Mouse (Mus musculus) stomach, embryonic 15.5 days (tissue): ENCODE measurements around the gene Cdh18. TPM values are rescaled to one million over a fixed set of nuclear protein-coding genes. Genes with fewer than 3 reads are reported as not detected.
"Not testable (repeated sequence)": the region's sequence is repeated elsewhere in the genome, so short reads cannot be mapped to it uniquely, and the experiment has no call there.

Source experiments
- ATAC-seq: fragments of 200-750 bp; cut with Nextera tagmentation; 2 replicates; pipeline ENCODE4 v1.8.0; 2017; ENCODE audit warnings: low read depth, moderate number of reproducible peaks, moderate TSS enrichment; ENCODE audit not compliant: insufficient read depth, low FRiP score
- H3K27ac ChIP-seq: fragments of 300-500 bp; sonication (generic); 2 replicates; pipeline ENCODE4 v1.5.1; 2015; ENCODE audit warnings: mild to moderate bottlenecking, inconsistent platforms
- H3K27me3 ChIP-seq: fragments of 300-500 bp; sonication (generic); replicated peaks from 2 replicates; pipeline ENCODE4 v1.6.1; 2015; ENCODE audit warnings: inconsistent platforms
- H3K36me3 ChIP-seq: fragments of 300-500 bp; sonication (generic); 2 replicates; pipeline ENCODE4 v1.6.1; 2015; ENCODE audit warnings: inconsistent platforms
- H3K4me1 ChIP-seq: fragments of 300-500 bp; sonication (generic); 2 replicates; pipeline ENCODE4 v1.6.1; 2015; ENCODE audit warnings: inconsistent platforms
- H3K4me2 ChIP-seq: fragments of 300-500 bp; sonication (generic); 2 replicates; pipeline ENCODE4 v1.6.1; 2015; ENCODE audit warnings: mild to moderate bottlenecking, inconsistent platforms
- H3K4me3 ChIP-seq: fragments of 300-500 bp; sonication (generic); replicated peaks from 2 replicates; pipeline ENCODE4 v1.5.1; 2015; ENCODE audit warnings: inconsistent platforms
- H3K9ac ChIP-seq: fragments of 300-500 bp; sonication (generic); 2 replicates; pipeline ENCODE4 v1.6.1; 2015; ENCODE audit warnings: inconsistent platforms
- H3K9me3 ChIP-seq: fragments of 300-500 bp; sonication (generic); 2 replicates; pipeline ENCODE4 v1.6.1; 2016; ENCODE audit warnings: inconsistent platforms
- whole genome bisulfite sequencing: fragments of 180-500 bp; shearing (Covaris S2); methylation state at CpG from one replicate; pipeline ENCODE4 v1.1.7; 2015; 5-methylcytosine and 5-hydroxymethylcytosine counted together
- polyA plus RNA-seq: library from polyadenylated mRNA; unstranded; fragments of >200 nt; fragmentation: Nextera tagmentation; extraction: Ambion mirVana; gene quantifications from 2 replicates; pipeline ENCODE4 v1.2.1, GENCODE M21; 2015

The Cdh18 gene
- polyA plus RNA-seq, 1 experiment from 2014 or later: 1.8 TPM

DNA sequence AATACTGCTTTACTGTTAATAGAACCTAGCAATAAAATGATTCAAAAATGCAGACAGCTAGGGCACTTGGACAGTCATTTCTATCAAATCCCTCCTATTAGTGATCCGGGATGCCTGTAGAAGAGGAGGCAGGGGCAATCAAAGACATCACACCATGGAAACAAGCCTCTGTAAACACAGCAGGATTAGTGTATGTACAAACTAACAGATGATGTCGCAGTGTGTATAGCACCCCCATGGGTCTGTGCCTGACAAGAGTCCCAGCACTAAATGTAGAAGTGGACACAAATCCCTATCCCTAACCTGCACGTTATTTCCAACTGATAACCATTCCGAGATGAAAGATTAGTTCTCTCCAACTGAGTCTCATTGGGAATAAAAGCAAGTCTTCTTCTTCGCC lies 547.8 kb downstream of the Cdh18 start:
- WGBS: 72% methylated on average over 5 of the region's 5 CpGs
- no peaks in the 10 kb centered on the region for H3K9me3 ChIP-seq
- H3K4me2 ChIP-seq: no peak overlapping the region
- no peak for ATAC-seq
- H3K36me3 ChIP-seq: no peaks in the 10 kb centered on the region
- no peak overlapping the region for H3K27ac ChIP-seq
- H3K9ac ChIP-seq: no peak overlapping the region
- H3K4me1 ChIP-seq: no peaks in the 10 kb centered on the region
- H3K27me3 ChIP-seq: no peaks in the 10 kb centered on the region
- no peak overlapping the region for H3K4me3 ChIP-seq

DNA sequence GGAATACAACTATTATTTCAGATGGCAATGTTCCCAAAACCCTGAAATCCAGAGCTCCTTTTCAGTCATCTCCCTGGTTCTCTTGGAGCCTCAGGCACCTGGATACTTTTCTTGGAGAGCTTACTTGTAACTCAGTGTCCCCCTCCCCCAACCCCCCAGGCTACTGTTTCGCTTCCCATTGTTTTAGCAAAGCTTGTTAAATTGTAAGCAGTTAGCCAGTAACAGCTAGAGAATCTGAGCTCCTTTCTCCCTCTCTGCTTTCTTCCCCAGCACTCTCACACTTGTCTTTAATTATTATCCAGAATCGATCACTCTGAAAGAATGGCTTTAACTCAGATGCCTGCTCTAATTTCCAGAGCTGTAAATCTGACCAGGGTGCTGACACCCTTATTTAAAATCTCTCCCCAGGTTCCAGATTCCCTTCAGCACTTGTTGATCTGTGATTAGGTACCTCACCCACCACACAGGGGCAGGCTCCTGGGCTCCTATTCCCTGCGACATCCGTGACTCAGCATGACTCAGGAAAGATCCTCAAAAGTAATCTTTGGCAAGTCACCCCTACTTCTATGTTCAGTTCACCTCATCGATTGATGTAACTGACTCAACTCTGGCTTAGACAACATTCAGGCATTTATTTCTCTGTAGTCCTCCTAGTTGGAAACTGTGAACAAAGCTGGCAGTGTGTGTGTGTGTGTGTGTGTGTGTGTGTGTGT lies 556.0 kb downstream of the Cdh18 start:
- ATAC-seq: no peak

DNA sequence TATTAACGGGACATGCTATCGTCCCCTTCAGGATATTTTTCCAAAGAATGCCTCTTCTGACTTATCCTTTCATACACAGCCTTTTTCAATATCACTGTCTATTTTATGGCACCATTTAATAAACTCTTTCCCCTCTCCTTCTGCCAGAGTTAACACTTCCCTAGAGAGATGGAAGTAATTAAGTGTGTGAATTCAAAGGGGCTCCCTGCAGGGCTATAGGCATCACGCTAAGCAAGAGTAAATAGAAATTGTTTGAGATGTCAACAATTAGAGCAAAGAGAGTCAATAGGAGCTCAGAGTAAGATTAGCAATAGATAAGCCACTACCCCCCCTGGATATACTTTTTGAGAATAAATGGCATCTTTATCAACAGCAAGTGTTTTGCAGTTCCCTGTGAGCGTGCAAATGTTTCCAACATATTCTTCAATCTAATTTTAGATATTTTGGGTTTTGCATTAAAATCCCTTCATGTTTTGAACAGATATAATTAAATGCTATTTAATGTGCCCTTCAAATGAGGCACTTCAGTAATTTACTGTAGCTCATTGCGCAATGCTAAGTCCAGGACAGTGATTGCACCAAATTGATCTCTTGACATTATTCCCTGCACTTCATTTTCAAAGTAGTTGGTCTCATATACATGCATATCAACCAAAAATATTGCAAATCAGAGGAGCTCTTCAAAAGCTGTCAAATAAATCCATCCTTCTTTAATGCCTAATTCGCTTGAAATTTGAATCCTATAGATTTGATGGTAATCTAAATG lies 586.3 kb downstream of the Cdh18 start:
- Histone ChIP-seq H3K27me3 (no peaks in the 10 kb centered on the region), H3K9me3 (no peaks in the 10 kb centered on the region), H3K4me3 (no peak overlapping the region), H3K9ac (no peak overlapping the region), H3K36me3 (no peaks in the 10 kb centered on the region), H3K27ac (no peak overlapping the region), H3K4me1 (no peaks in the 10 kb centered on the region), H3K4me2 (no peak overlapping the region)
- 67% methylated on average over 6 of the region's 6 CpGs for WGBS
- ATAC-seq: no peak

More for the DNA sequence above, 556.0 kb downstream of the Cdh18 start:
- Histone ChIP-seq H3K9me3 (no peaks in the 10 kb centered on the region), H3K27me3 (no peaks in the 10 kb centered on the region), H3K4me2 (no peak overlapping the region), H3K4me1 (no peaks in the 10 kb centered on the region), H3K36me3 (no peaks in the 10 kb centered on the region), H3K27ac (no peak overlapping the region), H3K9ac (no peak overlapping the region), H3K4me3 (no peak overlapping the region)
- WGBS: 44% methylated on average over 5 of the region's 5 CpGs

- Histone ChIP-seq H3K9ac (no peak overlapping the region), H3K4me3 (no peak overlapping the region), H3K27me3 (no peaks in the 10 kb centered on the region), H3K4me1 (no peaks in the 10 kb centered on the region), H3K9me3 (no peaks in the 10 kb centered on the region), H3K4me2 (no peak overlapping the region), H3K36me3 (no peaks in the 10 kb centered on the region), H3K27ac (no peak overlapping the region)
- WGBS: 85% methylated on average over 3 of the region's 3 CpGs
- ATAC-seq: no peak
Observed at GRCm38 (mm10) chr15:23136971-23137370, 588.1 kb downstream of the Cdh18 start.

DNA sequence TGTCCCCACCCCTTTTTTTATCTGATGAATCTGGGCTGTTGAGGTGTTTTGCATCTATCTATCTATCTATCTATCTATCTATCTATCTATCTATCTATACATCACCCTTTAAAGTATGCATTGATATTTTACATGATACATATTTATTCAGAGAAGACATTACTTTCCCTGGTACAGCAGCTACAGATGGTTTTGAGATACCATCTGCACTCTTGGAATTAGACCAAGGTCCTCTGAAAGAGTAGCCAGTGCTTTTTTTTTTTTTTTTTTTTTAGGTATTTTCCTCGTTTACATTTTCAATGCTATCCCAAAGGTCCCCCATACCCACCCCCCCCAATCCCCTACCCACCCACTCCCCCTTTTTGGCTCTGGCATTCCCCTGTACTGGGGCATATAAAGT lies 594.1 kb downstream of the Cdh18 start:
- not testable (repeated sequence) for H3K9ac ChIP-seq, ATAC-seq, H3K4me1 ChIP-seq, H3K36me3 ChIP-seq, H3K4me3 ChIP-seq, H3K27ac ChIP-seq, H3K27me3 ChIP-seq, H3K4me2 ChIP-seq, H3K9me3 ChIP-seq
- 40% methylated on average over 1 of the region's 1 CpGs for WGBS

GRCm38 (mm10) chr15:23155883-23156282 lies 607.1 kb downstream of the Cdh18 start:
- H3K36me3 ChIP-seq: no peaks in the 10 kb centered on the region
- ATAC-seq: no peak
- no peak overlapping the region for H3K4me3 ChIP-seq
- WGBS: 96% methylated on average over 2 of the region's 2 CpGs
- no peak overlapping the region for H3K9ac ChIP-seq
- no peaks in the 10 kb centered on the region for H3K27me3 ChIP-seq
- H3K9me3 ChIP-seq: no peaks in the 10 kb centered on the region
- H3K27ac ChIP-seq: no peak overlapping the region
- H3K4me1 ChIP-seq: no peaks in the 10 kb centered on the region
- H3K4me2 ChIP-seq: no peak overlapping the region

DNA sequence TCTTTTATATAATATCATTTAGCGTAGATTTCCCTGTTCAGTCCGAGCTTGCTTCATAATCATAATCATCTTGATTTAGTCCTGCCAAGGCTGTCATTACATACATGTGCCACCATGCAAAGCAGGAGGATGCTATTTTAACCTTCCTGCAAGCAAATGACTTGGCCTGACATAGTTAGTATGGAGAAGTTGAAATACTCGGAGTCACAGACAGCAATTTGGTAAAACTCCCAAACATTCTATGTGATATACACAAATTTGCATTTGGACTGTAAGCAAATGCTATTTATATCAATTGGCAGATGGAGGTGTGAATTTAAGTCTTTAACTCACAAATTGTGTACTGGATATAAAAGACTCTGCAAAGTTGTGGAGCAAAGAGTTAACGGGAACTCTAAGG lies 616.0 kb downstream of the Cdh18 start:
- Histone ChIP-seq H3K27ac (no peak overlapping the region), H3K4me1 (no peaks in the 10 kb centered on the region), H3K9ac (no peak overlapping the region), H3K27me3 (no peaks in the 10 kb centered on the region), H3K36me3 (no peaks in the 10 kb centered on the region), H3K9me3 (no peaks in the 10 kb centered on the region), H3K4me2 (no peak overlapping the region), H3K4me3 (no peak overlapping the region)
- ATAC-seq: no peak
- 77% methylated on average over 4 of the region's 4 CpGs for WGBS

- Histone ChIP-seq H3K27ac (no peak overlapping the region), H3K4me1 (no peaks in the 10 kb centered on the region), H3K4me2 (no peak overlapping the region), H3K36me3 (no peaks in the 10 kb centered on the region), H3K9me3 (no peaks in the 10 kb centered on the region), H3K4me3 (no peak overlapping the region), H3K27me3 (no peaks in the 10 kb centered on the region), H3K9ac (no peak overlapping the region)
- no peak for ATAC-seq
- 44% methylated on average over 5 of the region's 5 CpGs for WGBS
Observed at GRCm38 (mm10) chr15:23174623-23175022, 625.8 kb downstream of the Cdh18 start.

- H3K27me3 ChIP-seq: no peaks in the 10 kb centered on the region
- H3K36me3 ChIP-seq: no peaks in the 10 kb centered on the region
- ATAC-seq: no peak
- H3K4me2 ChIP-seq: no peak overlapping the region
- H3K4me1 ChIP-seq: no peaks in the 10 kb centered on the region
- H3K27ac ChIP-seq: no peak overlapping the region
- no peak overlapping the region for H3K4me3 ChIP-seq
- no peaks in the 10 kb centered on the region for H3K9me3 ChIP-seq
- WGBS: 82% methylated on average over 3 of the region's 3 CpGs
- no peak overlapping the region for H3K9ac ChIP-seq
Observed at GRCm38 (mm10) chr15:23212068-23212467, 663.2 kb downstream of the Cdh18 start.

DNA sequence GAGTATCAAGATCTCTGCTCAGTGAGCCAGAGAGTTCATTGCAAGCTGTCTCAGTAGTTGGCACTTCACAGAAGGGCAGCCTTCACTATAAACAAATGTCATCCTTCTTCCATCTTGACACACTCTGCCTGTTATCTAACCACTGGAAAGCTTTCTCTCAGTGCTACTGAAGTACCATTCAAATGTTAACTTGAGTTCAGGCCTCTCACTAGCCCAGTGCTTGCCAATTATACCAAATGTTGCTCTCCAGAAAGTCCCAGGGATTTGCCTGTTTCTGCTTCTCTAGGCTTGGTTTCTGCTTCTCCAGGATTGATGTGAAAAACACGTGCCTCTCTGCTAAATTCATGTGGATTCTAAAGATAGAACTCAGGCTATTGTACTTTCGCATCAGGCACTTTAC lies 681.8 kb downstream of the Cdh18 start:
- Histone ChIP-seq H3K4me2 (no peak overlapping the region), H3K27ac (no peak overlapping the region), H3K27me3 (no peaks in the 10 kb centered on the region), H3K9me3 (no peaks in the 10 kb centered on the region), H3K9ac (no peak overlapping the region), H3K4me1 (no peaks in the 10 kb centered on the region), H3K36me3 (no peaks in the 10 kb centered on the region), H3K4me3 (no peak overlapping the region)
- ATAC-seq: no peak
- 49% methylated on average over 2 of the region's 2 CpGs for WGBS

- no peak overlapping the region for H3K9ac ChIP-seq
- no peak overlapping the region for H3K4me2 ChIP-seq
- H3K9me3 ChIP-seq: no peaks in the 10 kb centered on the region
- H3K4me3 ChIP-seq: no peak overlapping the region
- 60% methylated on average over 5 of the region's 5 CpGs for WGBS
- H3K4me1 ChIP-seq: no peaks in the 10 kb centered on the region
- no peak for ATAC-seq
- no peaks in the 10 kb centered on the region for H3K36me3 ChIP-seq
- H3K27me3 ChIP-seq: no peaks in the 10 kb centered on the region
- H3K27ac ChIP-seq: no peak overlapping the region
Observed at GRCm38 (mm10) chr15:23257751-23258440, 709.1 kb downstream of the Cdh18 start.

- no peak overlapping the region for H3K9ac ChIP-seq
- H3K4me1 ChIP-seq: no peaks in the 10 kb centered on the region
- H3K27ac ChIP-seq: no peak overlapping the region
- ATAC-seq: no peak
- H3K27me3 ChIP-seq: no peaks in the 10 kb centered on the region
- H3K9me3 ChIP-seq: no peaks in the 10 kb centered on the region
- H3K4me2 ChIP-seq: no peak overlapping the region
- H3K36me3 ChIP-seq: no peaks in the 10 kb centered on the region
- 73% methylated on average over 4 of the region's 4 CpGs for whole genome bisulfite sequencing
- no peak overlapping the region for H3K4me3 ChIP-seq
Observed at GRCm38 (mm10) chr15:23278421-23278820, 729.6 kb downstream of the Cdh18 start.
